Mouse (Mus musculus) lung, adult 2 months (tissue): Measurements from ENCODE around the gene Ctnna3.

Experiments
- CTCF ChIP-seq: fragments of 200-500 bp; IDR thresholded peaks from 2 replicates; pipeline ENCODE4 v1.5.1; 2011; ENCODE audit warnings: mild to moderate bottlenecking, low read length, control low read depth; ENCODE audit not compliant: insufficient read depth
- POLR2A ChIP-seq: fragments of 200-500 bp; IDR thresholded peaks from 2 replicates; pipeline ENCODE4 v1.6.1; 2011; ENCODE audit warnings: low read depth, mild to moderate bottlenecking, control low read depth, low read length, borderline replicate concordance; ENCODE audit errors: extremely low read depth

- TF ChIP-seq CTCF: peak; percentile 35; the same call in 1 of the 2 replicates
- TF ChIP-seq POLR2A: no peak
These were observed 262.1 kb downstream of the Ctnna3 start for GRCm38 (mm10) chr10:63692039-63692438.
